Mouse (Mus musculus): ENCODE results near the gene Ankzf1.

Ankzf1 gene

GRCm38 (mm10) chr1:75187914-75188483 is 4.0 kb upstream of the Ankzf1 start:
- peak; percentile 70 for DNase-seq (ENCODE audit: low read depth)

GRCm38 (mm10) chr1:75190577-75190976 is 1.4 kb upstream of the Ankzf1 start:
- DNase-seq (ENCODE audit: low read depth), result no peak

GRCm38 (mm10) chr1:75191258-75191621 is 711 bp upstream of the Ankzf1 start:
- no peak for DNase-seq (ENCODE audit: low read depth)

- DNase-seq (ENCODE audit: low read depth), result no peak
Observed at GRCm38 (mm10) chr1:75192452-75192851, 501 bp downstream of the Ankzf1 start.

- no peak for DNase-seq (ENCODE audit: low read depth)
Observed at GRCm38 (mm10) chr1:75201236-75201635, 9.3 kb downstream of the Ankzf1 start.

GRCm38 (mm10) chr1:75208967-75209678 is 17.2 kb downstream of the Ankzf1 start:
- no peak for DNase-seq (ENCODE audit: low read depth)

- DNase-seq (ENCODE audit: low read depth), result peak; percentile 95
Observed at GRCm38 (mm10) chr1:75210136-75211087, 18.5 kb downstream of the Ankzf1 start, which contains the start of the genes Glb1l and Stk16. Gene Glb1l, minus strand, starts transcription at chr1:75210813. Gene Stk16, plus strand, starts transcription at chr1:75210838.

GRCm38 (mm10) chr1:75211141-75211708 is 19.3 kb downstream of the Ankzf1 start:
- no peak for DNase-seq (ENCODE audit: low read depth)

GRCm38 (mm10) chr1:75212542-75212941 is 20.6 kb downstream of the Ankzf1 start:
- DNase-seq (ENCODE audit: low read depth), result no peak

- no peak for DNase-seq (ENCODE audit: low read depth)
Observed at GRCm38 (mm10) chr1:75213096-75213495, 21.1 kb downstream of the Ankzf1 start.

- no peak for DNase-seq (ENCODE audit: low read depth)
Observed at GRCm38 (mm10) chr1:75214442-75214841, 22.5 kb downstream of the Ankzf1 start.

- no peak for DNase-seq (ENCODE audit: low read depth)
Observed at GRCm38 (mm10) chr1:75214886-75215285, 22.9 kb downstream of the Ankzf1 start.

GRCm38 (mm10) chr1:75215785-75216184 is 23.8 kb downstream of the Ankzf1 start:
- DNase-seq (ENCODE audit: low read depth), result no peak

GRCm38 (mm10) chr1:75216797-75217585 is 25.0 kb downstream of the Ankzf1 start:
- DNase-seq (ENCODE audit: low read depth), result no peak

GRCm38 (mm10) chr1:75217893-75218226 is 25.9 kb downstream of the Ankzf1 start:
- DNase-seq (ENCODE audit: low read depth), result no peak

- DNase-seq (ENCODE audit: low read depth), result no peak
Observed at GRCm38 (mm10) chr1:75218227-75219001, 26.5 kb downstream of the Ankzf1 start.

- peak; percentile 91 for DNase-seq (ENCODE audit: low read depth)
Observed at GRCm38 (mm10) chr1:75219078-75219477, 27.1 kb downstream of the Ankzf1 start.

GRCm38 (mm10) chr1:75219531-75219930 is 27.6 kb downstream of the Ankzf1 start, which contains the start of gene Tuba4a:
Gene Tuba4a, minus strand, starts transcription at chr1:75219865.
- DNase-seq (ENCODE audit: low read depth), result no peak

GRCm38 (mm10) chr1:75221538-75221937 is 29.6 kb downstream of the Ankzf1 start:
- no peak for DNase-seq (ENCODE audit: low read depth)

- DNase-seq (ENCODE audit: low read depth), result no peak
Observed at GRCm38 (mm10) chr1:75222926-75223325, 31.0 kb downstream of the Ankzf1 start.

- DNase-seq (ENCODE audit: low read depth), result no peak
Observed at GRCm38 (mm10) chr1:75223532-75223931, 31.6 kb downstream of the Ankzf1 start.

All from c-Kit-positive CD71-negative TER-119-negative erythroid progenitor cells, embryonic 14.5 days (primary cell).